Mouse (Mus musculus) bone marrow, adult 2 months (tissue): Measurements from ENCODE around the gene Necab3.

Experiments used
- CTCF ChIP-seq: fragments of 200-500 bp; IDR thresholded peaks from 2 replicates; pipeline ENCODE4 v1.5.1; 2011; ENCODE audit warnings: low read length, control low read depth; ENCODE audit not compliant: control insufficient read depth, insufficient read depth
- POLR2A ChIP-seq: fragments of 200-500 bp; IDR thresholded peaks from 2 replicates; pipeline ENCODE4 v1.6.1; 2011; ENCODE audit warnings: low read depth, mild to moderate bottlenecking, control low read depth, low read length, borderline replicate concordance; ENCODE audit not compliant: control insufficient read depth

DNA sequence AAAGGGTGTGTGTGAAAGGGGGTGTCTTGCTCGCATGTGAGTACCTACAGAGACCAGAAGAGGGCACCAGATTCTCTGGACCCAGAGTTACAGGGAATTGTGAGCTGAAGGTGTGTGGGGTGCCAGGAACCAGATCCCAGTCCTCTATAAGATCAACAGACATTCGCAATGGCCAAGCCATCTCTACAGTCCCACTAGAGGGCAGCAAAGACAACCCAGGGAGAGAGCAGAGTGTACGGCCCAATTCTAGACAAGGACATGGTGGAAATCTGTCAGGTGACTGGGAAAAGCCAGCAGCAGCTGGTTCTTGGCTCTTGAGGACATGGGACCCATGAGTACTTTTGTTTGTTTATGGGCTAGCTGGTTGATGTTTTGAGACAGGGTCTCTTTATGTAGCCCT is 34.3 kb upstream of the Necab3 start:
- no peak for TF ChIP-seq POLR2A
- peak; percentile 80 for TF ChIP-seq CTCF
